Mouse (Mus musculus): ENCODE results near the gene Mettl6.

Mettl6 gene

DNA sequence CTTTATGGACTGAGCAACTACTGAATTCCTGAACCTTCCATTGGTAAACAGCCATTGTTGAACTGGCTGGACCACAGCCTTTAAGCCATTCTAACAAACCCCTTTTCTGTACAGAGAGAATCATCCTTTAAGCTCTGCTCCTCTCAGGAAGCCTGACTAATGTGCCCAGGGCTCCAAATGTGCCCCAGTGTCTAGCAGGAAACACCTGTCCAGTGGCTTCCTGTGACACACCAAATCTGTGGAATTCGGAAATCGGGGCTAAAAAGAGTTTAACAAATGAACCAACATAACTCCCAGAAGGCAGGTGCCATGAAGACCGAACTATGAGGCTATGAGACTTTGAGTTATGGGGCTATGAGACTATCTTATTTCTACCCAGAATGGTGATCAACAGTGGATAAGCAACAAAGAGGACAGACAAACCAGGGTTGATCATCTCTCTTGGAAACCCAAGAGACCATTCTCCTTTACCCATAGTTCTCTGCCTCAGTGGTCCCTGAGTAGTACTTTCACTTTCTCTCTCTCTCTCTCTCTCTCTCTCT, 63.0 kb downstream of the Mettl6 start:
- no peak for DNase-seq (ENCODE audit: extremely low spot score)

DNA sequence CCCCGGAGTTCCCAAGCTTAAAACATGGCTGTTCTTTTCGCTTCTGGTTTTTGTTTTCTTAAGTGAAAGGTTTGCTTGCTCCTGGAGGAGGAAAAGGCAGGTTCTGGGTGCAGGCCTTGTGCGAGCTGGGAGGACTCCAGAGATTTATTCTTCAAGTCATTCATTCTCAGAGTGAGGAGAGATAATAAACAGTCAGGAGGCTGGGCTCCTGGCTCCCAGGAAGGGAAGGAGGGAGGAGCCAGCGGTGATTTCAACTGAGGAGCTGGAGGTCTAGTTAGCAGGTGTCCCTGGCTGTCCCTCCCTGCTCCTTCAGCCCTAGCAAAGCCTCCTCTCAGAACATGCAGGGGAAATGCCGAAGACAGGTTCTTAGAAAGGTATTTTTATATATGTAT, 65.8 kb downstream of the Mettl6 start:
- DNase-seq (ENCODE audit: extremely low spot score), result no peak

DNA sequence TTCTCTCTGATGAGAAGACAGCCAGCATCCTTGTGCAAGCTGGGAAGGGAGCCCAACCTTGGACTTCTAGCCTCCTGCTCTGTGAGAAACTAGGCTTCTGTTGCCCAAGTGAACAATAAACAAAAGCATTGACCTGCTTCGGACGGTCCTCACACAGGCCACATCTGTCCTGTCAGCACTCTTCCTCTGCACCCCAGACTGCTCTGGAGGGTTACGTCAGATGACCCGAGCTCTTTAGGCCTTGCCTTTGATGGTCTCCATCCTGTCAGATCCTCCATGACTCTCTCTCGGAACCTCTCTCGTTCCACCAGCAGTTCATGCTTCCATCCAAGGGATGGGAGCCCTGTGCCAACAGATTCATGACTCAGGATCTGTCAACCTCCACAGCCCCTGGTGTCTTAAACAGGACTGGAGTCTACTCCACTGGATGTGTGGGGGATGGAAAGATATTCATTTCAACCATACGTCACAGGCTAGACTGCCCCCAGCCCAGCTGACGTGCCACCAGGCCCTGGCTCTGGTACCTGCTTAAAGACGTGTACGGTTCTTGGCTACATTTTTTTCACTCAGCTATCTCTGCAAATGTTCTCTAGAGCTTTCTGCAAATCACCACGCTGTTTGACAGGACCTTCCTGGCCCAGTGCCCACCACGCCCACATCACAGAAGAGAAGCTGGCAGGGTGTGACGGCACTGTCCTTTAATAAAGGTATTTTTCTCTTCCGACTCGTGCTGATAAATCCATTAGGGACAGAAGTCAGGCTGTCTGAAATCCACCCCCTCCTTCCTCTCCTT, 66.4 kb downstream of the Mettl6 start:
- no peak for DNase-seq (ENCODE audit: extremely low spot score)
